Mouse (Mus musculus) olfactory bulb, adult 2 months (tissue): ENCODE measurements around the gene Dnajc5.

Experiments used
- CTCF ChIP-seq: fragments of 200-500 bp; IDR thresholded peaks from 2 replicates; pipeline ENCODE4 v1.5.1; 2012; ENCODE audit warnings: low read depth, mild to moderate bottlenecking, low read length, moderate library complexity; ENCODE audit not compliant: insufficient read depth
- POLR2A ChIP-seq: fragments of 200-500 bp; IDR thresholded peaks from 2 replicates; pipeline ENCODE4 v1.6.1; 2012; ENCODE audit warnings: mild to moderate bottlenecking, low read depth, low read length, moderate library complexity; ENCODE audit not compliant: insufficient read depth

DNA sequence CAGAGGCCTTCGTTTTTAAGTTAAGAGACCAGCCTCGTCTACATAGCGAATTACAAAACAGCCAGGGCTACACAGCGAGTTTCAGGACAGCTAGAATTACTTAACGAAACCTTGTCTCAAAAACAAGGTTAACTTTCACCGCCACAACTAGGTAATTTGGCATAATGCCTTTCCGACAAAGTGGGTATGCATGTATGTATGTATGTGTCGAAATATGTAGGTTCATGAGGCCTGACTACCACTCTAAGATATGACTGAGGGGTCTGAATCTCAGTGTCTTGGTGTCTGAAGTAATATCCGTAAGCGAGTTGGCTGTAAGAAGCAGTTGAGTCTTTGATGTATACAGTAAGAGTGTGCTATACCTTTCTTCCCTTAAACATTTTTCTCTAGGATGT, 81.5 kb downstream of the Dnajc5 start:
- TF ChIP-seq CTCF (no peak), POLR2A (no peak)
